Mouse (Mus musculus) hindbrain, embryonic 16.5 days (tissue): Measurements from ENCODE around the gene Angptl6. TPM values are rescaled to one million over a fixed set of nuclear protein-coding genes. Genes with fewer than 3 reads are reported as not detected.

Experiments
- ATAC-seq: fragments of 200-750 bp; cut with Nextera tagmentation; 2 replicates; pipeline ENCODE4 v1.8.0; 2017; ENCODE audit warnings: moderate TSS enrichment, moderate library complexity
- H3K27ac ChIP-seq: fragments of 300-500 bp; sonication (generic); 2 replicates; pipeline ENCODE4 v1.5.1; 2014; ENCODE audit warnings: low read depth, mild to moderate bottlenecking, control low read depth, low read length, moderate library complexity
- H3K27me3 ChIP-seq: fragments of 300-500 bp; sonication (generic); replicated peaks from 2 replicates; pipeline ENCODE4 v1.6.1; 2014; ENCODE audit warnings: low read length; ENCODE audit not compliant: control insufficient read depth, insufficient read depth
- H3K36me3 ChIP-seq: fragments of 300-500 bp; sonication (generic); 2 replicates; pipeline ENCODE4 v1.6.1; 2014; ENCODE audit warnings: mild to moderate bottlenecking, low read length, moderate library complexity, mixed read lengths; ENCODE audit not compliant: control insufficient read depth, insufficient read depth
- H3K4me1 ChIP-seq: fragments of 300-500 bp; sonication (generic); 2 replicates; pipeline ENCODE4 v1.6.1; 2014; ENCODE audit warnings: low read depth, low read length; ENCODE audit not compliant: control insufficient read depth, insufficient read depth
- H3K4me2 ChIP-seq: fragments of 300-500 bp; sonication (generic); 2 replicates; pipeline ENCODE4 v1.6.1; 2014; ENCODE audit warnings: mild to moderate bottlenecking, low read length, control low read depth, moderate library complexity
- H3K4me3 ChIP-seq: fragments of 300-500 bp; sonication (generic); 2 replicates; pipeline ENCODE4 v1.5.1; 2014; ENCODE audit warnings: mild to moderate bottlenecking, low read length, control low read depth, moderate library complexity
- H3K9ac ChIP-seq: fragments of 300-500 bp; sonication (generic); 2 replicates; pipeline ENCODE4 v1.6.1; 2014; ENCODE audit warnings: low read depth, mild to moderate bottlenecking, control low read depth, low read length, moderate library complexity
- H3K9me3 ChIP-seq: fragments of 300-500 bp; sonication (generic); 2 replicates; pipeline ENCODE4 v1.6.1; 2014; ENCODE audit warnings: mild to moderate bottlenecking, low read length, moderate library complexity; ENCODE audit not compliant: control insufficient read depth
- WGBS: fragments of 180-500 bp; shearing (Covaris S2); extraction: QIAGEN DNeasy Blood & Tissue Kit; methylation state at CpG from one replicate; pipeline ENCODE4 v1.1.7; 2014; 5-methylcytosine and 5-hydroxymethylcytosine counted together
- polyA plus RNA-seq: library from polyadenylated mRNA; unstranded; fragments of >200 nt; fragmentation: Nextera tagmentation; extraction: Ambion mirVana; gene quantifications from 2 replicates; pipeline ENCODE4 v1.2.1, GENCODE M21; 2015

Angptl6 gene
- polyA plus RNA-seq, 1 experiment from 2014 or later, result 18.1 TPM

- Histone ChIP-seq H3K9me3 (no peaks in the 10 kb centered on the region), H3K27ac (peak overlapping the region; percentile 81), H3K4me2 (peak overlapping the region; percentile 75), H3K4me3 (peak overlapping the region; percentile 94), H3K4me1 (peaks cover 11% of the 10 kb centered on the region), H3K9ac (peak overlapping the region; percentile 85), H3K36me3 (peaks cover 32% of the 10 kb centered on the region), H3K27me3 (no peaks in the 10 kb centered on the region)
- under 1% methylated on average over 30 of the region's 30 CpGs for whole genome bisulfite sequencing
- ATAC-seq, result peak; percentile 66
These were observed 8.8 kb upstream of the Angptl6 start for GRCm38 (mm10) chr9:20888386-20888765.

GRCm38 (mm10) chr9:20887704-20888385, 8.3 kb upstream of the Angptl6 start, which contains the start of gene Ppan:
TSS of gene Ppan (plus strand) at chr9:20888175.
- under 1% methylated on average over 40 of the region's 43 CpGs for WGBS
- Histone ChIP-seq H3K36me3 (peaks cover 28% of the 10 kb centered on the region), H3K4me2 (peak within 1 kb of the TSS; percentile 75), H3K9me3 (no peaks in the 10 kb centered on the region), H3K27ac (peak within 1 kb of the TSS; percentile 81), H3K4me3 (peak within 1 kb of the TSS; percentile 94), H3K9ac (peak within 1 kb of the TSS; percentile 85), H3K4me1 (peaks cover 11% of the 10 kb centered on the region), H3K27me3 (no peaks in the 10 kb centered on the region)
- peak; percentile 97 for ATAC-seq

GRCm38 (mm10) chr9:20887191-20887590, 7.7 kb upstream of the Angptl6 start:
- no peak overlapping the region for H3K4me3 ChIP-seq
- H3K4me1 ChIP-seq, result peaks cover 11% of the 10 kb centered on the region
- no peaks in the 10 kb centered on the region for H3K27me3 ChIP-seq
- peak overlapping the region; percentile 81 for H3K27ac ChIP-seq
- ATAC-seq, result no peak
- 87% methylated on average over 6 of the region's 6 CpGs for WGBS
- H3K9me3 ChIP-seq, result no peaks in the 10 kb centered on the region
- H3K36me3 ChIP-seq, result peaks cover 25% of the 10 kb centered on the region
- H3K9ac ChIP-seq, result no peak overlapping the region
- peak overlapping the region; percentile 63 for H3K4me2 ChIP-seq

- no peak for ATAC-seq
- Histone ChIP-seq H3K4me3 (no peak overlapping the region), H3K9me3 (no peaks in the 10 kb centered on the region), H3K27me3 (no peaks in the 10 kb centered on the region), H3K27ac (no peak overlapping the region), H3K4me1 (peaks cover 11% of the 10 kb centered on the region), H3K4me2 (no peak overlapping the region), H3K36me3 (peaks cover 19% of the 10 kb centered on the region), H3K9ac (no peak overlapping the region)
- 95% methylated on average over 2 of the region's 2 CpGs for WGBS
These were observed 7.0 kb upstream of the Angptl6 start for GRCm38 (mm10) chr9:20886563-20886962.

GRCm38 (mm10) chr9:20878710-20879065, 839 bp downstream of the Angptl6 start:
- no peaks in the 10 kb centered on the region for H3K9me3 ChIP-seq
- 19% methylated on average over 10 of the region's 10 CpGs for WGBS
- ATAC-seq, result peak; percentile 3; the same call in 1 of the 2 replicates
- peaks cover 4% of the 10 kb centered on the region for H3K4me1 ChIP-seq
- no peaks in the 10 kb centered on the region for H3K27me3 ChIP-seq
- peak overlapping the region; percentile 44 for H3K4me3 ChIP-seq
- H3K4me2 ChIP-seq, result peak overlapping the region; percentile 64
- H3K27ac ChIP-seq, result peak overlapping the region; percentile 90
- no peaks in the 10 kb centered on the region for H3K36me3 ChIP-seq
- H3K9ac ChIP-seq, result peak overlapping the region; percentile 75

- peak; percentile 96 for ATAC-seq
- no peaks in the 10 kb centered on the region for H3K36me3 ChIP-seq
- WGBS, result 0% methylated on average over 64 of the region's 69 CpGs
- H3K9ac ChIP-seq, result peak overlapping the region; percentile 75
- H3K27me3 ChIP-seq, result no peaks in the 10 kb centered on the region
- H3K27ac ChIP-seq, result peak overlapping the region; percentile 90
- H3K4me1 ChIP-seq, result peaks cover 4% of the 10 kb centered on the region
- no peaks in the 10 kb centered on the region for H3K9me3 ChIP-seq
- peak overlapping the region; percentile 64 for H3K4me2 ChIP-seq
- H3K4me3 ChIP-seq, result peak overlapping the region; percentile 44
These were observed 1.4 kb downstream of the Angptl6 start for GRCm38 (mm10) chr9:20878041-20878709.

GRCm38 (mm10) chr9:20877118-20878040, 2.1 kb downstream of the Angptl6 start:
- peak overlapping the region; percentile 54 for H3K9ac ChIP-seq
- peaks cover 4% of the 10 kb centered on the region for H3K4me1 ChIP-seq
- ATAC-seq, result no peak
- peak overlapping the region; percentile 67 for H3K27ac ChIP-seq
- H3K4me3 ChIP-seq, result peak overlapping the region; percentile 44
- H3K27me3 ChIP-seq, result no peaks in the 10 kb centered on the region; the same call in 1 of the 2 replicates
- peak overlapping the region; percentile 64 for H3K4me2 ChIP-seq
- WGBS, result 36% methylated on average over 14 of the region's 14 CpGs
- no peaks in the 10 kb centered on the region for H3K36me3 ChIP-seq
- H3K9me3 ChIP-seq, result no peaks in the 10 kb centered on the region

GRCm38 (mm10) chr9:20876318-20877117, 3.0 kb downstream of the Angptl6 start:
- Histone ChIP-seq H3K27me3 (no peaks in the 10 kb centered on the region; the same call in 1 of the 2 replicates), H3K36me3 (no peaks in the 10 kb centered on the region), H3K4me2 (no peak overlapping the region), H3K27ac (no peak overlapping the region), H3K4me1 (peaks cover 4% of the 10 kb centered on the region), H3K4me3 (no peak overlapping the region), H3K9me3 (no peaks in the 10 kb centered on the region), H3K9ac (no peak overlapping the region)
- WGBS, result 71% methylated on average over 9 of the region's 9 CpGs
- no peak for ATAC-seq
